Mouse (Mus musculus) embryo, embryonic 9.5 days (tissue): ENCODE data around the gene Ptpn6.

ENCODE experiments used
- DNase-seq: peaks from one replicate; pipeline ENCODE4 v3.0.0-alpha.2; 2017; ENCODE audit errors: extremely low spot score

Ptpn6 gene

GRCm38 (mm10) chr6:124729850-124730705 is 8.4 kb downstream of the Ptpn6 start:
- DNase-seq, result no peak

- no peak for DNase-seq
These were observed 9.9 kb downstream of the Ptpn6 start for GRCm38 (mm10) chr6:124728621-124729020.

GRCm38 (mm10) chr6:124724472-124724871 is 14.0 kb downstream of the Ptpn6 start:
- no peak for DNase-seq

GRCm38 (mm10) chr6:124723541-124723940 is 15.0 kb downstream of the Ptpn6 start:
- no peak for DNase-seq

- no peak for DNase-seq
These were observed 15.5 kb downstream of the Ptpn6 start for GRCm38 (mm10) chr6:124722876-124723473.

GRCm38 (mm10) chr6:124720904-124721303 is 17.6 kb downstream of the Ptpn6 start:
- DNase-seq, result no peak

GRCm38 (mm10) chr6:124719354-124719978 is 19.0 kb downstream of the Ptpn6 start:
- DNase-seq, result no peak

- no peak for DNase-seq
These were observed 19.8 kb downstream of the Ptpn6 start for GRCm38 (mm10) chr6:124718703-124719102.

- no peak for DNase-seq
These were observed 20.5 kb downstream of the Ptpn6 start for GRCm38 (mm10) chr6:124717968-124718367.

GRCm38 (mm10) chr6:124716864-124717490 is 21.5 kb downstream of the Ptpn6 start:
- peak; percentile 49 for DNase-seq

- no peak for DNase-seq
These were observed 25.6 kb downstream of the Ptpn6 start for GRCm38 (mm10) chr6:124712918-124713317.

GRCm38 (mm10) chr6:124711824-124712782 is 26.4 kb downstream of the Ptpn6 start, which contains the start of the genes Emg1 and Phb2:
TSS of gene Emg1 (minus strand) at chr6:124712178.
TSS of gene Phb2 (plus strand) at chr6:124712336.
- peak; percentile 98 for DNase-seq

- DNase-seq, result no peak
These were observed 30.1 kb downstream of the Ptpn6 start for GRCm38 (mm10) chr6:124708289-124708889.

GRCm38 (mm10) chr6:124706061-124706627 is 32.4 kb downstream of the Ptpn6 start:
- no peak for DNase-seq

- DNase-seq, result no peak
These were observed 34.1 kb downstream of the Ptpn6 start for GRCm38 (mm10) chr6:124704417-124704816.

GRCm38 (mm10) chr6:124703789-124704188 is 34.7 kb downstream of the Ptpn6 start:
- no peak for DNase-seq

GRCm38 (mm10) chr6:124702784-124703103 is 35.8 kb downstream of the Ptpn6 start:
- peak; percentile 62 for DNase-seq

GRCm38 (mm10) chr6:124702102-124702783 is 36.3 kb downstream of the Ptpn6 start:
- DNase-seq, result no peak

GRCm38 (mm10) chr6:124701338-124701737 is 37.2 kb downstream of the Ptpn6 start:
- DNase-seq, result no peak
